Mouse (Mus musculus) ovary, postnatal 14 days (tissue): ENCODE measurements around the gene Stk33.
"Not testable (repeated sequence)": the region's sequence is repeated elsewhere in the genome, so short reads cannot be mapped to it uniquely, and the experiment has no call there.

Source experiments
- DNase-seq: peaks from one replicate; pipeline ENCODE4 v3.0.0; 2022; ENCODE audit warnings: low spot score

The Stk33 gene

GRCm38 (mm10) chr7:109438781-109439591 lies at the start of gene Stk33:
Stk33 (minus strand) TSS chr7:109439081.
- DNase-seq, result peak; percentile 34

GRCm38 (mm10) chr7:109484221-109484620 lies 45.3 kb upstream of the Stk33 start:
- no peak for DNase-seq

- no peak for DNase-seq
Measured at GRCm38 (mm10) chr7:109480765-109481197, 41.9 kb upstream of the Stk33 start.

GRCm38 (mm10) chr7:109477926-109478325 lies 39.0 kb upstream of the Stk33 start:
- no peak for DNase-seq

GRCm38 (mm10) chr7:109470700-109471099 lies 31.8 kb upstream of the Stk33 start:
- no peak for DNase-seq

- no peak for DNase-seq
Measured at GRCm38 (mm10) chr7:109468262-109468701, 29.4 kb upstream of the Stk33 start.

GRCm38 (mm10) chr7:109467591-109467990 lies 28.7 kb upstream of the Stk33 start:
- no peak for DNase-seq

- no peak for DNase-seq
Measured at GRCm38 (mm10) chr7:109460698-109461097, 21.8 kb upstream of the Stk33 start.

GRCm38 (mm10) chr7:109456563-109456962 lies 17.7 kb upstream of the Stk33 start:
- no peak for DNase-seq

GRCm38 (mm10) chr7:109455748-109456147 lies 16.9 kb upstream of the Stk33 start:
- no peak for DNase-seq

- no peak for DNase-seq
Measured at GRCm38 (mm10) chr7:109454856-109455255, 16.0 kb upstream of the Stk33 start.

- no peak for DNase-seq
Measured at GRCm38 (mm10) chr7:109448060-109448459, 9.2 kb upstream of the Stk33 start.

- DNase-seq, result peak; percentile 27
Measured at GRCm38 (mm10) chr7:109445012-109445411, 6.1 kb upstream of the Stk33 start.

GRCm38 (mm10) chr7:109442739-109443138 lies 3.9 kb upstream of the Stk33 start:
- no peak for DNase-seq

GRCm38 (mm10) chr7:109440697-109441269 lies 1.9 kb upstream of the Stk33 start:
- no peak for DNase-seq

- no peak for DNase-seq
Measured at GRCm38 (mm10) chr7:109424422-109425159, 14.3 kb downstream of the Stk33 start.

- no peak for DNase-seq
Measured at GRCm38 (mm10) chr7:109422803-109423202, 16.1 kb downstream of the Stk33 start.

- no peak for DNase-seq
Measured at GRCm38 (mm10) chr7:109405491-109405890, 33.4 kb downstream of the Stk33 start.

- DNase-seq, result no peak
Measured at GRCm38 (mm10) chr7:109399299-109399698, 39.6 kb downstream of the Stk33 start.

GRCm38 (mm10) chr7:109381131-109381530 lies 57.8 kb downstream of the Stk33 start:
- no peak for DNase-seq

GRCm38 (mm10) chr7:109373556-109373955 lies 65.3 kb downstream of the Stk33 start:
- not testable (repeated sequence) for DNase-seq

GRCm38 (mm10) chr7:109358435-109359187 lies 80.3 kb downstream of the Stk33 start:
- DNase-seq, result no peak
